Mouse (Mus musculus): ENCODE data around the gene Klrb1c. TPM values are rescaled to one million over a fixed set of nuclear protein-coding genes. Genes with fewer than 3 reads are reported as not detected.
"Not testable (repeated sequence)": the region's sequence is repeated elsewhere in the genome, so short reads cannot be mapped to it uniquely, and the experiment has no call there.

Klrb1c gene
- polyA plus RNA-seq, 1 experiment from 2014 or later, result not detected

- peak; percentile 22; the same call in 1 of the 2 replicates for ATAC-seq
- H3K9me3 ChIP-seq (replicated peaks); H3K27me3 ChIP-seq; H3K4me2 ChIP-seq; H3K36me3 ChIP-seq (ENCODE audit: poor library complexity, severe bottlenecking); H3K9ac ChIP-seq; H3K4me3 ChIP-seq; H3K4me1 ChIP-seq: not testable (repeated sequence)
- H3K27ac ChIP-seq, result peak overlapping the region; percentile 57; the same call in 1 of the 2 replicates
- 64% methylated on average over 7 of the region's 7 CpGs for WGBS
These were observed 16.0 kb upstream of the Klrb1c start for GRCm38 (mm10) chr6:128804823-128805640.

GRCm38 (mm10) chr6:128802999-128803857 is 14.2 kb upstream of the Klrb1c start:
- WGBS, result 5% methylated on average over 26 of the region's 26 CpGs
- peak overlapping the region; percentile 66; the same call in 1 of the 2 replicates for H3K9ac ChIP-seq

GRCm38 (mm10) chr6:128802557-128802956 is 13.5 kb upstream of the Klrb1c start:
- Histone ChIP-seq H3K4me2 (peak overlapping the region; percentile 63), H3K27ac (peak overlapping the region; percentile 72), H3K4me1 (peaks cover 12% of the 10 kb centered on the region), H3K36me3 (ENCODE audit: poor library complexity, severe bottlenecking) (no peaks in the 10 kb centered on the region), H3K9me3 (replicated peaks) (no peaks in the 10 kb centered on the region), H3K4me3 (peak overlapping the region; percentile 42), H3K9ac (peak overlapping the region; percentile 66), H3K27me3 (no peaks in the 10 kb centered on the region)
- ATAC-seq, result peak; percentile 55
- WGBS, result 7% methylated on average over 10 of the region's 10 CpGs

More at GRCm38 (mm10) chr6:128802999-128803857, 14.2 kb upstream of the Klrb1c start:
- Histone ChIP-seq H3K4me1 (peaks cover 5% of the 10 kb centered on the region), H3K27ac (peak overlapping the region; percentile 72), H3K4me3 (peak overlapping the region; percentile 42), H3K4me2 (peak overlapping the region; percentile 63), H3K9me3 (replicated peaks) (no peaks in the 10 kb centered on the region), H3K27me3 (no peaks in the 10 kb centered on the region), H3K36me3 (ENCODE audit: poor library complexity, severe bottlenecking) (no peaks in the 10 kb centered on the region)
- peak; percentile 93 for ATAC-seq

- not testable (repeated sequence) for H3K4me2 ChIP-seq, H3K27ac ChIP-seq
These were observed 11.7 kb upstream of the Klrb1c start for GRCm38 (mm10) chr6:128800696-128801095.

GRCm38 (mm10) chr6:128799896-128800270 is 10.9 kb upstream of the Klrb1c start:
- H3K4me1 ChIP-seq, result peaks cover 13% of the 10 kb centered on the region
- H3K9me3 ChIP-seq (replicated peaks), result no peaks in the 10 kb centered on the region
- 20% methylated on average over 7 of the region's 7 CpGs for WGBS
- H3K9ac ChIP-seq, result peak overlapping the region; percentile 67
- H3K27me3 ChIP-seq, result no peaks in the 10 kb centered on the region
- H3K27ac ChIP-seq, result peak overlapping the region; percentile 64
- H3K4me3 ChIP-seq, result peak overlapping the region; percentile 64
- H3K4me2 ChIP-seq, result peak overlapping the region; percentile 68
- ATAC-seq, result no peak
- no peaks in the 10 kb centered on the region for H3K36me3 ChIP-seq (ENCODE audit: poor library complexity, severe bottlenecking)

More at GRCm38 (mm10) chr6:128800696-128801095, 11.7 kb upstream of the Klrb1c start:
- not testable (repeated sequence) for H3K36me3 ChIP-seq (ENCODE audit: poor library complexity, severe bottlenecking); H3K4me3 ChIP-seq; H3K9ac ChIP-seq; ATAC-seq; H3K27me3 ChIP-seq; H3K9me3 ChIP-seq (replicated peaks)
- WGBS, result 82% methylated on average over 5 of the region's 5 CpGs
- H3K4me1 ChIP-seq, result peaks cover 13% of the 10 kb centered on the region

GRCm38 (mm10) chr6:128799144-128799895 is 10.3 kb upstream of the Klrb1c start:
- peak overlapping the region; percentile 84 for H3K27ac ChIP-seq
- H3K4me3 ChIP-seq, result peak overlapping the region; percentile 64
- peaks cover 13% of the 10 kb centered on the region for H3K4me1 ChIP-seq
- not testable (repeated sequence) for H3K27me3 ChIP-seq; H3K9me3 ChIP-seq (replicated peaks); H3K36me3 ChIP-seq (ENCODE audit: poor library complexity, severe bottlenecking)
- WGBS, result under 1% methylated on average over 49 of the region's 49 CpGs
- H3K9ac ChIP-seq, result peak overlapping the region; percentile 67
- H3K4me2 ChIP-seq, result peak overlapping the region; percentile 68
- peak; percentile 70 for ATAC-seq

- H3K9me3 ChIP-seq (replicated peaks); H3K27me3 ChIP-seq; H3K36me3 ChIP-seq (ENCODE audit: poor library complexity, severe bottlenecking): not testable (repeated sequence)
- WGBS, result under 1% methylated on average over 20 of the region's 20 CpGs
- Histone ChIP-seq H3K4me3 (peak overlapping the region; percentile 64), H3K4me2 (peak overlapping the region; percentile 68), H3K27ac (peak overlapping the region; percentile 84), H3K9ac (peak overlapping the region; percentile 67), H3K4me1 (peaks cover 13% of the 10 kb centered on the region)
- peak; percentile 39 for ATAC-seq
These were observed 9.7 kb upstream of the Klrb1c start for GRCm38 (mm10) chr6:128798772-128799143.

- no peak for ATAC-seq
- peak overlapping the region; percentile 62 for H3K9ac ChIP-seq
- peaks cover 13% of the 10 kb centered on the region for H3K4me1 ChIP-seq
- H3K27ac ChIP-seq, result no peak overlapping the region; the same call in 1 of the 2 replicates
- H3K4me3 ChIP-seq, result peak overlapping the region; percentile 64
- H3K4me2 ChIP-seq, result peak overlapping the region; percentile 68
- H3K9me3 ChIP-seq (replicated peaks), result no peaks in the 10 kb centered on the region
- WGBS, result 11% methylated on average over 15 of the region's 15 CpGs
- H3K36me3 ChIP-seq (ENCODE audit: poor library complexity, severe bottlenecking), result no peaks in the 10 kb centered on the region
- H3K27me3 ChIP-seq, result no peaks in the 10 kb centered on the region
These were observed 9.1 kb upstream of the Klrb1c start for GRCm38 (mm10) chr6:128797936-128798771.

- H3K9me3 ChIP-seq (replicated peaks), result no peaks in the 10 kb centered on the region
- no peaks in the 10 kb centered on the region for H3K36me3 ChIP-seq (ENCODE audit: poor library complexity, severe bottlenecking)
- 81% methylated on average over 12 of the region's 12 CpGs for WGBS
- peak overlapping the region; percentile 68 for H3K4me2 ChIP-seq
- no peak overlapping the region for H3K9ac ChIP-seq
- H3K4me1 ChIP-seq, result peaks cover 13% of the 10 kb centered on the region
- no peak for ATAC-seq
- H3K4me3 ChIP-seq, result peak overlapping the region; percentile 64
- H3K27ac ChIP-seq, result no peak overlapping the region
- H3K27me3 ChIP-seq, result no peaks in the 10 kb centered on the region
These were observed 8.3 kb upstream of the Klrb1c start for GRCm38 (mm10) chr6:128797185-128797905.

GRCm38 (mm10) chr6:128796321-128796955 is 7.4 kb upstream of the Klrb1c start:
- H3K36me3 ChIP-seq (ENCODE audit: poor library complexity, severe bottlenecking), result no peaks in the 10 kb centered on the region
- H3K4me2 ChIP-seq, result no peak overlapping the region
- peaks cover 13% of the 10 kb centered on the region for H3K4me1 ChIP-seq
- no peak for ATAC-seq
- H3K4me3 ChIP-seq, result no peak overlapping the region
- H3K9me3 ChIP-seq (replicated peaks), result no peaks in the 10 kb centered on the region
- H3K27ac ChIP-seq, result no peak overlapping the region
- H3K9ac ChIP-seq, result no peak overlapping the region
- no peaks in the 10 kb centered on the region for H3K27me3 ChIP-seq
- WGBS, result 73% methylated on average over 8 of the region's 8 CpGs
